Mouse (Mus musculus): ENCODE measurements around the gene Syngr1.
A peak's percentile ranks its signal among the peaks of the same experiment; 100 is the strongest.

Syngr1 gene

GRCm38 (mm10) chr15:80090155-80090554 is 979 bp upstream of the Syngr1 start:
- DNase-seq (ENCODE audit: low read depth, low spot score), result peak; percentile 63

- peak; percentile 93 for DNase-seq (ENCODE audit: low read depth, low spot score)
Observed at GRCm38 (mm10) chr15:80090741-80091120, 403 bp upstream of the Syngr1 start.

GRCm38 (mm10) chr15:80092041-80092441 is 907 bp downstream of the Syngr1 start:
- no peak for DNase-seq (ENCODE audit: low read depth, low spot score)

- no peak for DNase-seq (ENCODE audit: low read depth, low spot score)
Observed at GRCm38 (mm10) chr15:80092599-80092998, 1.5 kb downstream of the Syngr1 start.

- DNase-seq (ENCODE audit: low read depth, low spot score), result no peak
Observed at GRCm38 (mm10) chr15:80094201-80094600, 3.1 kb downstream of the Syngr1 start.

- DNase-seq (ENCODE audit: low read depth, low spot score), result peak; percentile 62
Observed at GRCm38 (mm10) chr15:80095596-80095995, 4.5 kb downstream of the Syngr1 start.

GRCm38 (mm10) chr15:80096406-80096805 is 5.3 kb downstream of the Syngr1 start:
- DNase-seq (ENCODE audit: low read depth, low spot score), result no peak

- DNase-seq (ENCODE audit: low read depth, low spot score), result peak; percentile 61
Observed at GRCm38 (mm10) chr15:80096946-80097881, 6.1 kb downstream of the Syngr1 start.

GRCm38 (mm10) chr15:80097999-80098461 is 6.9 kb downstream of the Syngr1 start:
- DNase-seq (ENCODE audit: low read depth, low spot score), result no peak

- DNase-seq (ENCODE audit: low read depth, low spot score), result no peak
Observed at GRCm38 (mm10) chr15:80098809-80099208, 7.7 kb downstream of the Syngr1 start.

GRCm38 (mm10) chr15:80099477-80099876 is 8.3 kb downstream of the Syngr1 start:
- no peak for DNase-seq (ENCODE audit: low read depth, low spot score)

- DNase-seq (ENCODE audit: low read depth, low spot score), result no peak
Observed at GRCm38 (mm10) chr15:80100196-80100595, 9.1 kb downstream of the Syngr1 start.

- no peak for DNase-seq (ENCODE audit: low read depth, low spot score)
Observed at GRCm38 (mm10) chr15:80100871-80101270, 9.7 kb downstream of the Syngr1 start.

GRCm38 (mm10) chr15:80101503-80101902 is 10.4 kb downstream of the Syngr1 start:
- no peak for DNase-seq (ENCODE audit: low read depth, low spot score)

- no peak for DNase-seq (ENCODE audit: low read depth, low spot score)
Observed at GRCm38 (mm10) chr15:80102495-80102894, 11.4 kb downstream of the Syngr1 start.

- DNase-seq (ENCODE audit: low read depth, low spot score), result peak; percentile 69
Observed at GRCm38 (mm10) chr15:80105490-80106410, 14.6 kb downstream of the Syngr1 start.

- no peak for DNase-seq (ENCODE audit: low read depth, low spot score)
Observed at GRCm38 (mm10) chr15:80107143-80107542, 16.0 kb downstream of the Syngr1 start.

GRCm38 (mm10) chr15:80107575-80107974 is 16.4 kb downstream of the Syngr1 start:
- peak; percentile 75 for DNase-seq (ENCODE audit: low read depth, low spot score)

- DNase-seq (ENCODE audit: low read depth, low spot score), result no peak
Observed at GRCm38 (mm10) chr15:80111436-80111835, 20.3 kb downstream of the Syngr1 start.

- DNase-seq (ENCODE audit: low read depth, low spot score), result peak; percentile 75
Observed at GRCm38 (mm10) chr15:80112499-80112898, 21.4 kb downstream of the Syngr1 start.

GRCm38 (mm10) chr15:80114414-80114813 is 23.3 kb downstream of the Syngr1 start:
- DNase-seq (ENCODE audit: low read depth, low spot score), result no peak

- DNase-seq (ENCODE audit: low read depth, low spot score), result peak; percentile 95
Observed at GRCm38 (mm10) chr15:80115256-80115655, 24.1 kb downstream of the Syngr1 start.

Measured in R1 (cell line).